Mouse (Mus musculus) MEL (cell line): ENCODE results near the gene Cyb5d1. TPM values are rescaled to one million over a fixed set of nuclear protein-coding genes. Genes with fewer than 3 reads are reported as not detected.

Experiments
- CHD1 ChIP-seq: IDR thresholded peaks from 2 replicates; pipeline ENCODE4 v1.6.1; 2012; ENCODE audit warnings: low read depth, mild to moderate bottlenecking, inconsistent platforms, low read length, improper control_type of control experiment
- CHD2 ChIP-seq: IDR thresholded peaks from 2 replicates; pipeline ENCODE4 v1.6.1; 2011; ENCODE audit warnings: low read length, improper control_type of control experiment
- ELF1 ChIP-seq: IDR thresholded peaks from 2 replicates; pipeline ENCODE4 v1.6.1; 2014; ENCODE audit warnings: low read depth, mild to moderate bottlenecking, inconsistent platforms, low read length, improper control_type of control experiment, moderate library complexity
- GABPA ChIP-seq: IDR thresholded peaks from 2 replicates; pipeline ENCODE4 v1.6.1; 2012; ENCODE audit warnings: low read depth, mild to moderate bottlenecking, inconsistent platforms, low read length, improper control_type of control experiment, moderate library complexity
- GATA1 ChIP-seq: IDR thresholded peaks from 2 replicates; pipeline ENCODE4 v1.6.1; 2011; ENCODE audit warnings: low read depth, low read length, improper control_type of control experiment
- HCFC1 ChIP-seq: IDR thresholded peaks from 2 replicates; pipeline ENCODE4 v1.6.1; 2012; ENCODE audit warnings: low read depth, mild to moderate bottlenecking, inconsistent platforms, low read length, improper control_type of control experiment, moderate library complexity
- JUND ChIP-seq: IDR thresholded peaks from 2 replicates; pipeline ENCODE4 v1.6.1; 2011; ENCODE audit warnings: low read depth, mild to moderate bottlenecking, improper control_type of control experiment, low read length
- MAFK ChIP-seq: IDR thresholded peaks from 2 replicates; pipeline ENCODE4 v1.6.1; 2011; ENCODE audit warnings: low read depth, mild to moderate bottlenecking, low read length, improper control_type of control experiment, borderline replicate concordance
- MAX ChIP-seq: IDR thresholded peaks from 2 replicates; pipeline ENCODE4 v1.6.1; 2011; ENCODE audit warnings: low read length, improper control_type of control experiment
- MEF2A ChIP-seq: IDR thresholded peaks from 2 replicates; pipeline ENCODE4 v1.6.1; 2014; ENCODE audit warnings: low read depth, mild to moderate bottlenecking, inconsistent platforms, low read length, improper control_type of control experiment; ENCODE audit not compliant: poor library complexity, insufficient replicate concordance, severe bottlenecking; ENCODE audit errors: extremely low read depth
- MXI1 ChIP-seq: IDR thresholded peaks from 2 replicates; pipeline ENCODE4 v1.6.1; 2011; ENCODE audit warnings: mild to moderate bottlenecking, low read depth, low read length, improper control_type of control experiment
- MYB ChIP-seq: IDR thresholded peaks from 2 replicates; pipeline ENCODE4 v1.6.1; 2011; ENCODE audit warnings: mild to moderate bottlenecking, low read depth, low read length, improper control_type of control experiment
- MYC ChIP-seq: IDR thresholded peaks from 2 replicates; pipeline ENCODE4 v1.6.1; 2011; ENCODE audit warnings: low read depth, mild to moderate bottlenecking, low read length, improper control_type of control experiment, moderate library complexity
- NELFE ChIP-seq: IDR thresholded peaks from 2 replicates; pipeline ENCODE4 v1.6.1; 2011; ENCODE audit warnings: low read depth, low read length, improper control_type of control experiment
- NRF1 ChIP-seq: IDR thresholded peaks from 2 replicates; pipeline ENCODE4 v1.6.1; 2014; ENCODE audit warnings: low read depth, mild to moderate bottlenecking, inconsistent platforms, low read length, improper control_type of control experiment, moderate library complexity; ENCODE audit not compliant: poor library complexity, insufficient read depth, severe bottlenecking
- POLR2A ChIP-seq, 2 experiments: IDR thresholded peaks; 2 replicates each; pipeline ENCODE4 v1.6.1; 2011 to 2012; ENCODE audit warnings: low read length in 2 of 2, mild to moderate bottlenecking in 2 of 2, control low read depth in 1 of 2, improper control_type of control experiment in 1 of 2, low read depth in 1 of 2, moderate library complexity in 1 of 2; ENCODE audit not compliant: control insufficient read depth in 1 of 2, insufficient read depth in 1 of 2, poor library complexity in 1 of 2
- POLR2AphosphoS5 ChIP-seq: IDR thresholded peaks from 2 replicates; pipeline ENCODE4 v1.6.1; 2012; ENCODE audit warnings: low read depth, borderline replicate concordance, mild to moderate bottlenecking, inconsistent platforms, low read length, moderate library complexity, mixed read lengths
- SMC3 ChIP-seq: IDR thresholded peaks from 2 replicates; pipeline ENCODE4 v1.6.1; 2011; ENCODE audit warnings: low read depth, low read length, improper control_type of control experiment
- TAL1 ChIP-seq: IDR thresholded peaks from 2 replicates; pipeline ENCODE4 v1.6.1; 2012; ENCODE audit warnings: mild to moderate bottlenecking, inconsistent platforms, low read length, moderate library complexity, mixed read lengths
- TBP ChIP-seq: IDR thresholded peaks from 2 replicates; pipeline ENCODE4 v1.8.0; 2011; ENCODE audit warnings: low read depth, low read length, improper control_type of control experiment
- TCF12 ChIP-seq: IDR thresholded peaks from 2 replicates; pipeline ENCODE4 v1.6.1; 2014; ENCODE audit warnings: low read depth, mild to moderate bottlenecking, inconsistent platforms, low read length, improper control_type of control experiment, moderate library complexity
- USF2 ChIP-seq, 2 experiments: IDR thresholded peaks; 2 replicates each; pipeline ENCODE4 v1.6.1; 2011 to 2012; ENCODE audit warnings: improper control_type of control experiment in 2 of 2, low read length in 2 of 2, borderline replicate concordance in 1 of 2, inconsistent platforms in 1 of 2, low read depth in 1 of 2, mild to moderate bottlenecking in 1 of 2; ENCODE audit not compliant: insufficient read depth in 1 of 2
- ZC3H11A ChIP-seq: IDR thresholded peaks from 2 replicates; pipeline ENCODE4 v1.6.1; 2012; ENCODE audit warnings: low read depth, mild to moderate bottlenecking, inconsistent platforms, low read length, improper control_type of control experiment
- ZKSCAN1 ChIP-seq: IDR thresholded peaks from 2 replicates; pipeline ENCODE4 v1.6.1; 2012; ENCODE audit warnings: low read depth, mild to moderate bottlenecking, inconsistent platforms, low read length, improper control_type of control experiment, moderate library complexity
- polyA plus RNA-seq, 2 experiments: library from polyadenylated mRNA; stranded (reverse) in 1 of 2; unstranded in 1 of 2; fragments of >175 nt in 1 of 2; fragments of >200 nt in 1 of 2; gene quantifications; 2 replicates each; pipeline versions ENCODE4 v1.2.1 to v1.2.4; 2012; ENCODE audit warnings: low replicate concordance in 2 of 2, low read depth in 1 of 2; ENCODE audit not compliant: insufficient read length in 2 of 2, insufficient read depth in 1 of 2, missing spikeins in 1 of 2
- total RNA-seq: library from RNA; depleted of rRNA; stranded (reverse); fragments of 300-350 nt; gene quantifications from 2 replicates; pipeline ENCODE4 v1.2.3, GENCODE M21; 2012

Gene Cyb5d1
- total and polyA plus RNA-seq, 3 experiments, result 21.3 to 39.6 TPM; not detected in 1

GRCm38 (mm10) chr11:69409378-69410044, 14.1 kb upstream of the Cyb5d1 start (continued):
- no peak for TF ChIP-seq POLR2AphosphoS5
- TF ChIP-seq ZC3H11A, result no peak
- no peak for TF ChIP-seq MYB
- no peak for TF ChIP-seq MEF2A
- TF ChIP-seq POLR2A (IDR thresholded peaks at IDR 0.05; ENCODE audit: control insufficient read depth in 1 of 2, insufficient read depth in 1 of 2, low read depth in 1 of 2, low read length in 2 of 2, poor library complexity in 1 of 2), result peak in 1 of 2 experiments; percentile 30; a peak in 2 of 4 replicates
- TF ChIP-seq MAFK, result no peak
- 0 out of 2 replicates have a peak, but pooled peaks have one; percentile 3 for TF ChIP-seq NRF1
- no peak for TF ChIP-seq CHD2
- no peak; the same call in 1 of the 2 replicates for TF ChIP-seq NELFE
- no peak for TF ChIP-seq TCF12
- TF ChIP-seq TBP, result peak; percentile 39
- peak; percentile 80 for TF ChIP-seq ELF1
- no peak for TF ChIP-seq TAL1
- TF ChIP-seq MYC, result peak; percentile 97
- no peak for TF ChIP-seq ZKSCAN1
- no peak for TF ChIP-seq JUND
- TF ChIP-seq GATA1, result no peak
- no peak for TF ChIP-seq CHD1
- no peak for TF ChIP-seq SMC3
- TF ChIP-seq HCFC1, result peak; percentile 65
- peak; percentile 96 for TF ChIP-seq MXI1
- TF ChIP-seq USF2 (IDR thresholded peaks at IDR 0.05; ENCODE audit: borderline replicate concordance in 1 of 2, insufficient read depth in 1 of 2, low read depth in 1 of 2, low read length in 2 of 2), result no peak
- TF ChIP-seq GABPA, result no peak
- TF ChIP-seq MAX, result peak; percentile 92
